Mouse (Mus musculus) telencephalon, adult 2 months (tissue): ENCODE results near the gene Hpcal4.
"Not testable (repeated sequence)": the region's sequence is repeated elsewhere in the genome, so short reads cannot be mapped to it uniquely, and the experiment has no call there.

Experiments
- DNase-seq: peaks from one replicate; pipeline ENCODE4 v3.0.0-alpha.2; 2011; ENCODE audit warnings: low read depth, low spot score

Hpcal4 gene

DNA sequence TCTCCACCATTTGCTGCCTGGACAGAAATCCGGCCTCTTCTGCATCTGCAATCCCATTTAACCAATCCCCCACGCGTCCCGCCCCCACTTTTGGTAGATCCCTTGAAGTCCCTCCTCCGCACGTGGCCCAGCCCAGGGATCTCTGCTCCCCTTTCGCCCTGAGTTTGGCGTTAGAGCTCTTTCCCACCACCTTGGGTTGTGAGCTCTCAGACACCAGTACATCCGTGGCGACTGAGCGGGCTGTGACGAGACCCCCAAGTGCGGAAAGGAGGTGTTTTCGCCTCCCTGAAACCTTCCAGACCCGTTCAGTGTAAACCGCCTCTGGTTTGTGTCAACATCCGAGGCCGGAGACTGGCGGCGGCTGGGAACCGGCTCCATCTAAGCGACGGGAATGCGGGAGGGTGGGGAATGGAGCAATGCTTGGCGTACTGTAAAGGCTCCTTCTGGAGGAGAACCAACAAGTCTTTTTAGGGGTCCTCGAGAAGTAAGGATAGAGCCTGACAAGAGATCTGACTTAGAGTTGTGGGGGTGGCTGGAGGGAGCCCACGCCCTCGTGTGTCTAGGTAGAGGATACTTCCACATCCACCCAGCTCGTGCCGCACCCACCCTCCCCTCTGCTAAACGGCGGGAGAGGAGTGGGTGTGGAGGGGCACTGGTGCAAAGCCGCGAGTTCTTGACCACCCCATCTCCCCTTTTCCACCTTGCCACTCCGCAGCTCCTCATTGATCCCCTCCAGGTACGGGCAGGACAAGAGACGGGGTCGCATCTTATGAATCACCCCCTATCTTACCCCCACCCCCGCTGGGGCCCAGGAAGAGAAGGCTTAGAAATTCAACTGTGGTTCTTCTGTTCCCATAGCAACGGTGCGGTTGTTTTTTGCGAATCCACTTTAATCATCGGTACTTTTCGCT, at the start of gene Hpcal4:
Hpcal4 (plus strand) TSS at position 900 of the 911 bp plus-strand sequence.
- no peak for DNase-seq

DNA sequence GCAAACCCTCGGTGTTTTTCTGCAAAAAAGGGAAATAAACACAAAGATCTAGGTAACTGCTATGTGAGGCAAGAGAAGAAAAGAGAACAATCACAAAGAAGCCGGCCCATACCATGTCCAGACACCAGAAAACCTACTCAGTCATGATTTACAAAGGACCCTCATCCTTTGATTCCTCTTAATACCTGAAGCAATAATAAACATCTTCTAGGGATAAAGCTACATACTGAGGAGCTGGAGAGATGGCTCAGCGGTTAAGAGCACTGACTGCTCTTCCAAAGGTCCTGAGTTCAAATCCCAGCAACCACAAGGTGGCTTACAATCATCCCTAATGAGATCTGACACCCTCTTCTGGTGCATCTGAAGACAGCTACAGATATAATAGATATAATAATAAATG, 45.5 kb upstream of the Hpcal4 start:
- no peak for DNase-seq

DNA sequence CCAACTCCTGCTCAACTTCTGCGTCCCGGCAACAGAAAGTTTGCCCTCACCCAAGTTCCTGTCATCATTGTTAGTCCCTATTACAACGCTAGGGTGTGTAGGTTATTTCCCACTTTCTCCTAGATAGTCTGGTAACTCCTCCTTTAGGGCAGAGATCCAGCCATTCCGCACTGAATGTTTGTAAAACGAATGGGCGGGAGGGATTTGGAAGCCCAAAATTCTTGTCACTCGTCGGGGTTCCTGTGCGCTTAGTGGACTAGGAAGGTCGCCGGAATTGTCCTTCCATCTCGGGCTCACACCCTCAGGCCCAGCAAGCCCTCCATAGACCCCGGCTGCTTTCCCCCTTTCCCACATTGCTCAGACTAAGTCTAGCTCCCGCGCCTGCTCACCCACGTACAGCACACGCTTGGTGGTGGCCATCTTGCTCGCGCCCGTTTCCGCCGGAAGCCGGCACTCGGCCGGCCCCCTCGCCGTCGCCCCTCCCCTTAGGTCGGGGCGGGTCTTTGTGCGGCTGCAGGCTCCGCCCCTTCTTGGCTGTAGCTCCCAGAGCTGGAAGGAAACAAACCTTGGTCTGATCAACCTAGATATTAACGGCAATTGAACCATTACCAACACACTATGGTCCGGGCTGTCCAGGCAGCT, 43.4 kb upstream of the Hpcal4 start, which contains the start of gene Ppie:
Ppie (minus strand) TSS at position 439 of the 642 bp plus-strand sequence.
- DNase-seq, result peak; percentile 72

DNA sequence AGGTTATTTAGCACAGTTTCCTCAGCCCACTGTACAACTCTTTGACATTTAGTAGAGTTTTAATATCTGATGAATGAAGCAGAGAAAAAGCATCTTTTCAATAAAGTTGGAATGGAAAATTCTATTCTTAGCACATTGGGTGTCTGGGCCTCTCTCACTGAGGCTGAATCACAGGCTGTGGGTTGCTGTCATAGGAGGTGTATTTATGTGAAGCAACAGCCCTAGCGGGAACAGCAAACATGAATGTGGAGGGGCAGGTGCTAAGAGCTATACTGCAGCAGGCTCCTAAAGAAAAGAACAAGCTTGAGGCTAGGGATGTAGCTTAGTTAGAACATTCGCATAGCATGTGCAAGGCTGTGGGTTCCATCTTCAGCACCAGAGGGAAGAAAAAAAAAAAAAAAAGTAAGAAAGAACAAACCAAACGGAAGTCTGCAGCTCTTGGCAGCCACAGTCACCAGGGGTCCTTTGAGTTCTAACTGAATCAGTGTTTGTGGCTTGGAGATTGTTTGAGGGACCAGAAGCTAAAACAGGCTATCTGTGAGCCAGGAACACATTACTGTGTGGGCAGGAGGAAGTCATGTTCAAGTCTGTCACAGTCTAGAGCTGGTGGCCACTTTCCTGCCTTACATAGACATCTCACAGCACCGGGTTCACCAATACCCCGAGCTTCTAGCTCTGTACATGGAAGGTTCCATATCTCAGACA, 35.4 kb upstream of the Hpcal4 start:
- peak; percentile 81 for DNase-seq

DNA sequence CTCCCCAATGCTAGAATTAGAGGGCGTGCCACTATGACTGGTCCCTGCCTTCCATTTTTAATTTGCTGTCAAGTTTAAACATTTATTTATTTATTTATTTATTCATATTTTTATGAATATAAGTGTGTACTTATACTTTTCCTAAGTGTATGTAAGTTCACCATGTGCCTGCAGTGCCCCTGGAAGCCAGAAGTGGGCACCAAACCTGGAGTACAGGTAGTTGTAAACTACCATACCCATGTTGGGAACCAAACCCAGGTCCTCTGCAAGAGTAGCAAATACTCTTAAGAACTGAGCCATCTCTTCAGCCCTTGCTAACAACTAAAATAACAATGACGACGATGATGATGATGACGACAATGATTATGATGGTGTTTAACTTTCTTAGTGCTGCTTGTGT, 31.0 kb upstream of the Hpcal4 start:
- no peak for DNase-seq

DNA sequence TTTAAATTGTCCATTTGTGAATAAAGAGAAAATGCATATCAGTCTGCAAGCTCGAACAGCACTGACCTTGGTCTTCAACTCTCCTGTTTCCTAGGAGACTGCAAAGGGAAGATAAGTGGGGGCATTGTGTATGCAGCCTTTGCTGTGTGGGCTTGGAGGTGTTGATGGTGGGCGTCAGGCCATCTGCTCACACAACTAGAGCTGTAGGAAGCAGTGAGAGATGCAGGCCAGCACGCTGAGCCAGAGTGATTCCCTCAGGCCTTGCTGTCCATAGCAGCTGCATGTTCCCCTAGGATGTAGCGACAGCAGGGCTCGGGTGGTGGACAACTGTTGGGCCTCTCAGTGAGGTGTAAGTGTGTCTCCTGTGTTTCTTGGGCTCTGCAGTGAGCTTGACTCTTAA, 30.1 kb upstream of the Hpcal4 start:
- peak; percentile 85 for DNase-seq

DNA sequence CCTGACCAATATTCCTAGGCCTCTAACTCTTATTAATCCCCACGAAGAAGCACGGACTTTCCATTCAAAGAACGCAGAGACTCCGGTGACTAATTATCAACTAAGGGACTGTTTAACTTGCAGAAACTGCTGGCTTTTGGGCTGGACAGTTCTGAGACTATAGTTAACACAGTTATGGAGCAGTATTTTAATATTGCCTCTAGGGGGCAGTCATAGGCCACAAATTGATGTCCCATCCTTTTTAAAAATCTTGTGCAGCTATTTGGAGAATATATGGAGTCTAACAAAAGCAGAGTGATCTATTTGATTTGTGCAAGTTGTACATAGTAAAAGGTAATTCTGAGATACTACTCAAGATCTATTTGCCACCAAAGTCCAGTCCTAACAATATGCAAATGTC, 28.0 kb upstream of the Hpcal4 start:
- DNase-seq, result no peak

DNA sequence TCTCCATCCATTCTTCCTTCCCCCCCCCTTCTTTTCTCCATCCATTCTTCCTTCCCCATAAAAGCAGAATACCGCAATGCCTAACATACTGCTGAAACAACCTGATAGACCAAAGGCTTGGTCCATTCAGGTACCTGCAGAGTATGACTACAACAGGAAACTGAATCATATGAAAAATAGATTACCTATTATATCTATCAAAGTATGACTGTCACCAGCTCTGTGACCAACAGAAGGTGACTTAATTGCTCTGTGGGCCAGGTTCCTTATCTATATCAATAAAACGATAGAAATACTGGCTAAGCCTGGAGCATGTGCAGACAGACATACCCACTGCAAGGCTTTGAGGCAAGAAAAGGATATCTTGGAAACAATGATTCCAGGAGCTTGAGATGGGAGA, 27.6 kb upstream of the Hpcal4 start:
- no peak for DNase-seq

DNA sequence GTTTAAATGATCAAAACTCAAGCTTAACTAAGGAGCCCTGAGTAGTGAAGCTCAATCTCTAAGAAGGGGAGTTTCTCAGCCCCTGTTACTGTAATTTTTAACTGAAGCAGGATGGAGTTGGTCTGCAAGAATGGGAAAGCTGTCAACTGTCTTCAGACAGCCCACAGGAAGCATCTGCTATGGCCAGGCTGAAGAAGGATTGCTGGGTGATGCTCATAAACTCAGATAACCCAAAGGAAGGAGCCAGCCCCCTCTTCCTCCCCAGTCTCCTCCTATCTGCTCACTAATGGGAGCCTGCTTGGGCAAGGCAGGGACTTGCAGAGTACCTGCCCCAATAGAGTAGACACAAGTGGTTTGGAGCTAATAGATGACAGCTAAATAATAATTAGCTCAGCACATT, 27.2 kb upstream of the Hpcal4 start:
- DNase-seq, result no peak

DNA sequence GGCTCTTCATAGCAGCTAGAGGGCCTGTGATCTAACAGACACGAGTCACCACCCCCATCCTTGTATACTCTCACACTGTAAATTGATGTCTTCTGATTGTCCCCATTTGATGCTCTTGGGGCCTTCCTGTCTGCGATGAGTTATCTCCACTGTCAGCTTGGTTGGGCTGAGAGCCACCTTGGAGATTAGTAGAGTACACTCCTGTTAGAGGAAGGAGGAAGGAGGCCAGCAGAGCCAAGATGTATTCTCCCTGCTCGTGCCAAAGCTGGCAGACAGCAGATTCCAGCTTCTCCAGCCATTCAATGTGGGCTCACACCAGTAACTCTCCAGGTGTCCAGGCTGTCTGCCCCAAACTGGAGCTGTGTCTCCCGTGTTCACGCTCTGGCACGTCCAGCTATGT, 22.5 kb upstream of the Hpcal4 start:
- DNase-seq, result no peak

DNA sequence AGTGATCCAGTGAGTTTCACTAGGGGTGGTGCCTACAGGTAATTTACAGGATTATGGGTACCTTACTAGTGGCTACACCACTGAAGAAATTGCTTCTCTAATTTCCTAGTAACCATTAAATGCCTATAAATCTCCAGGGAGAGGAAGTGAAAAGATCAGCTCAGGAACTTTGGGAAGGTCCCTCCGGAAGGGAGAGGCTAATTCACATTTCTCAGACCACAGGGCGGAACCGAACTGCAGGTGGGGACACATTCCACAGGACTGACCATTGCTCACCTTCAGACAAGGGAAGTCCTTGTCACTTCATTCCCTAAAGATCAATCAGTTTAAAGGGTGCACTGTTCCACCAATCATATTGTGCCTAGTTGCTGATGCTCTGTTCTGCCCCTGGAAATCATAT, 21.8 kb upstream of the Hpcal4 start:
- not testable (repeated sequence) for DNase-seq

DNA sequence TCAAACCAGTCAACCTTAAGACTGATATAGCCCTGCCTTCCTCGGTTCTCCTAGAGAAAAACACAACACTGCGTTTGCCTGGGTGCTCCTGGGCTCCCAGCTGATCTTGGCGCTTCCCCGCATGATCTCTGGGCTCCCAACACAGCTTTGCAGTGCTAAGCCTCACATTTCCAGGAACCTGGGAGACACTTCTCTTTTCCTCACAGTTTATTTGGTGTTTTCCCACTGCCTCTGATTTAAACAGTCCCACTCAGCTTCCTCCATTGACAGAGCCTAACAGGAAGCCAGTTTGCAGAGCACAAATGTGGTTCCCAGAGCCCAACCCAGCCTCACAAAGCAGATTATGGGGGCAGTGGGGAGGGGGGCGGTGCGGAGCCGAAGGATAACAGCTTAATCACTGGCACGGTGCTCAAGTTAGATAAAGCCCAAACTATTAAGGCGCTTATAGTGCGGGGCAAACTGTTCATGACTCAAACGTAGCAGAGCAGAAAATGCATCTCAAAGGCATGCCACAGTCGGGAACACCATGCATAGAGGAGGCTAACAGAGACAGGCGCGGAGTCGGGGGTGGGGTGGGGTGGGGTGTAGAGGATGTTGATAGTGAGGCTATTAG, 20.6 kb upstream of the Hpcal4 start:
- DNase-seq, result no peak

DNA sequence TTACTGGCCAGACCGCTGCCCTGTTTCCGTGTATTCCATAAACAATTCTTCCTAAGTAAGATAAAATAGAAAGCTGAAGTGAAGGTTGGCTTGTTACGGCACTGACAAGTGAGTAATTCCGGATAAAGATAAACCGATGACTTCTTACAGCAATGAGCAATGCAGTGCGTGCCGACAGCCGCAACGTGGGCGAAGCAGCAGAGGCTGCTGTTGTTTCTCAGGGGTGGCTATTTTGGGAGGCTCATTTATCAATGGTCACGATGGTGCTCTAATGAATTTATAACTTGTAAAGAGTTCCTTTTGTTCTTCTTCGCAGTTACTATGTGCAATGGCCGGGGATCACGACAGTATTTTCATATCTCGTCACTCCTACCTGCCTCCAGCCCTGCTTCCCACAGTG, 18.9 kb upstream of the Hpcal4 start:
- peak; percentile 71 for DNase-seq

DNA sequence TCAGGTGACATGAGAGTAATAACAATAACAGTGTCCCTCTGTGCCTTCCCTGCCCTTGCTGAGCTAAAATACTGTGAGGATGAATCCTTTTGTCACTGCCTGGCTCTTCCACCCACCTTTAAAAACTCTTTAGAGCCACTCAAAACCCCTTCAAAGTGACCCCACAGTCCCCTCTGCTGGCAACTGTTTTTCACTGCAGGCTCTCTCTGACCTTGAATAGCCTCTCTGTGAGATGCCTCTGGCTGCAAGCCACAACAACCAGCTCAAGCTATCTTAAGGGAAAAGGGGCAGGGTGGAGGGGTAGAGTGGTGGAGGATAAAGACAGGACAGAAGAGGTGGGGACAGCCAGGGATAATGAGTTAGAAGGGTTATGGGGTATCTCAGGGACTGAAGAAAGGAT, 11.2 kb upstream of the Hpcal4 start:
- DNase-seq, result no peak

DNA sequence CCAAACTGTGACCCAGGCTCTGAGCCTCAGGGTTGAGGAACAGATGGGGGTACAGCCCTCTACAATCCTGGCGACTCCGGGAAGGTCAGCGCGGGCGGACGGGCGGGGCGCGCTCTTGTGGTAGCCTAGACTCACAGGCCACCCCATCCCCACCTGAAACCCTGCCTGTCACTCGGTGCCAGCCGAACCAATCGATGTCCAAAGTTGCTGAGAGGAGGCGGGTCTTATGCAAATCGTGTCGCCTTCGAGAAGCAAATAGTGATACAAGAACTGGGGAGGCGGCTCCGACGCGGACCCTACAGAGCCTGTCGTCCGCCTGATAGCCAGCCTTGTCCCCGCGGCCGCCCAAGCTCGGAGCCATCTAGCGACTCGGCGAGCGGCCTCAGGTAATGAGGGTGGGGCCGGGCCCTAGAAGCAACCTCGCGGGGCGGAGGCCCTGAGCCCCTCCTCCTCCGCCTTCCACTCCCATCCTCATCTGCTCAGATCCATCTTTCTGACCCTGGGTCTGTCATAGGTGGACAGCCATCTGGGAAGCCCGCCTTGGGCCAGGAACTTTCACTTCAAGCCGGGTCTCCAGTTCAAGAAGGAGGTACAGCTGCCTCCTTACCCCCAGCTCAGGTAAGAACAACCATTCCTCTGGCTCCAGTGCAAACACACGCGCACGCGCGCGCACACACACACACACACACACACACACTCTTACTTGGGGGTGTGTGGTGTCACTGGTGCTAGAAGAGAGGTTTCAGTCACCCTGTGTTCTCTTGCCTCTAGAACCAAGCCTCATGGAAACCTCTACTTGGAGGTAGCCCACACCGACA, 421 bp downstream of the Hpcal4 start:
- DNase-seq, result peak; percentile 95

DNA sequence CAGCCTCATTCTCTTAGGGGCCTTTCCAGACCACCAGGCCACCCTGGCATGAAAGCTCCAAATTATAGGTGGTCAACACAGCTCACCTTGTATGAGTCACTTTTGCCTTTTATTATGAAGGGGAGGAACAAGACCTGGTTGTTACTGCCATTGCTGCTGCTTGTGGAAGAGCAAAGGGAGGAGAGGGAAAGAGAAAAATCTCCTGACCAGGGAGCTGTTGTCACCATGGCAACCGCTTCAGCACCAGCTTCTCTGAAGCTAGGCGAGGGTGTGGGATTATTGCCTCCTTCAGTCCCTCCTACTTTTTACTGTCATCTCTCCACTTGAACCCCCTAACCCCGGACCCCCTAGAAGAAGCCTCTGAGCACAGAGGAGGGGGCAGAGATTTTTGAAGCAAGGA, 1.8 kb downstream of the Hpcal4 start:
- DNase-seq, result no peak

DNA sequence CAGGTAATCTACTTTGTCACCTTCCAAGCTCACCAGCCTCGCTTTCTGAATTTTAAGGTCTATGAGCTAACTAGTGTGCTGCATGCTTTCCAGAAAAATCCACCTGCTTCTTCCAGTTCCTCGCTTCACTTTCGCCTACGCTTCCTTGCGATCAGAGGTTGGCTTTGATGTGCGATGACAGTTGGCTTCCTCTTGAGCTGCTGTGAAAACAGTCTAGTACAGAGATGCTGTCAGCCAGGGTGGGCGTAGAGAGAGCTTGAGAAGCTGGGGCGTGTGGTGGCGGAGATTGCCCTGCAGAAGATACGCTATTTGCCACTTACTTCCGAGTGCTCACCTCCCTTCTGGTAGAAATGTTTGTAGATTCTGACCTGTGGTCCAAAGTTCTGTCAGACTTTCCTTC, 9.3 kb downstream of the Hpcal4 start:
- peak; percentile 92 for DNase-seq

DNA sequence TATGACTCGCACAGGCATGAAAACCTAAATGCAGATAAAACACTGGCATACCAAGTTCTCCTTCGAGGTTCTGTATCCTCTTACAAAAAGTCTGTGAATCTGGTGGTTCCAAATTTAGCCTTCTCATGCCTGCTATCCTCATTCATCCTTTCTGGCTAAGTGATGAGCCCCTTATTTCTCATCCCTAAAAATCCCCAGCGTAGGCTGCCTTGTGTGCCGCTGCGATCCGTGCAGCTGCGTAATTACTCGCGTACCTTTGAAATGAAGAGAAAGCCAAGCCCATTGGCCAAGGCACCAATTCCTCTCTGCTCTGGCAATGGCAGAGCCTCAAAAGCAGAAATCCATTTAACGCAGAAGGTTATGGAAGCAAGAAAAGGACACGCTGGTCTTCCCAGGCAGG, 10.8 kb downstream of the Hpcal4 start:
- no peak for DNase-seq

DNA sequence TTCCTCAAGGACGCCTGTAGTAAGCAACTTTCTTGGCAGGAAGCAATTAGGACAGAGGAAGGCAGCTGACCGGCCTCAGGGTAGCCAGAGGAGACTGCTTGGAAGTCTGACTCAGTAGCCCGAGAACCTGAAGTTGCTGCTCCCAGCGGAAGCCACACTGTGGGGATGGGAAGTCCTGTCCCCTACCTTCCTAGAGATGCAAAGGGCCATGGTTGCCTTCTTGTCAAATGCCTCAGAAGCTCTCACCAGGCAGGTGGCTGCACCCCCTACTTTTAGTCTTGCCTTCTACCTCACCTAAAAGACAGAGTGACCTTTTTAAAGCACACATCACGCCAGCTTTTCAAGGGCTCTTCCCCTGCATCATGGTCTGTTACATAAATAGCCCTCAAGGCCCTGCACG, 13.7 kb downstream of the Hpcal4 start:
- DNase-seq, result no peak

DNA sequence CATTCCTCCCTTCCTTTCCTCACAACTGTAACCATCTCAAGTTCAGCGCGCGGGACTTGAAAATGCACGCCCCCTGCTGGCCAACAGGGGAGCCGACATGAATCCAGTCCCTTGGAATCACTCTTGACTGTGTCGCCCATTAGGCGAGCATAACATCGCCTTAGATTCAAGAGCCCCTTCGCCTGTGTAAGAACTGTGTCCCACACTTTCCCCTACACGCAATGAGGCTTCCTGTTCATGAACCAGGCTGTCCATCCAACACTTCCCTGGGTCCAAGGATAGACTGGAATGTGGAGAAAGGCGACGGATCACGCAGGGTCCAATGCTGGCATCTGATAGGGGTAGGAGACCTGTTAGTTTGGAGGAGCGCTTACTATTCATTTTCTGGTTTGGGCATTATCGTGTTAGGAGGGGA, 17.8 kb downstream of the Hpcal4 start:
- DNase-seq, result no peak
